ENCODE assay signal across 12 mouse cellular contexts in genomic region chr16:21625784-21626634, GRCm38 (mm10).
A peak's percentile ranks its signal among the peaks of the same experiment; 100 is the strongest.
DNase-seq lines count a peak whose midpoint lies in the region; ATAC-seq lines count a peak whose summit lies in the region.
"Had no signal": no experiment of that assay in that cellular context is flagged by ENCODE, and none has a peak within 500 bp of the region (broad histone marks: within the 10 kb centered on the region; RNA-seq: fewer than 3 reads in every experiment).

No protein-coding gene starts in this region.

- H3K9me3 ChIP-seq in kidney, embryonic 14.5 days (ENCODE audit: control insufficient read depth, low read length) = no peaks in the 10 kb centered on the region
- H3K9me3 ChIP-seq in embryonic facial prominence, embryonic 10.5 days = no peaks in the 10 kb centered on the region
- no peaks in the 10 kb centered on the region for H3K9me3 ChIP-seq in midbrain, embryonic 13.5 days
- H3K9me3 ChIP-seq: embryonic facial prominence, embryonic 15.5 days; midbrain, embryonic 12.5 days had no signal

- no peaks in the 10 kb centered on the region for H3K27me3 ChIP-seq in kidney, embryonic 14.5 days (ENCODE audit: control insufficient read depth, insufficient read depth, low read length)
- no peaks in the 10 kb centered on the region for H3K27me3 ChIP-seq in embryonic facial prominence, embryonic 10.5 days (replicated peaks; ENCODE audit: low read depth, poor library complexity, severe bottlenecking)
- no peaks in the 10 kb centered on the region for H3K27me3 ChIP-seq in midbrain, embryonic 13.5 days
- H3K27me3 ChIP-seq: embryonic facial prominence, embryonic 15.5 days; midbrain, embryonic 12.5 days had no signal

- no peak overlapping the region for H3K9ac ChIP-seq in kidney, embryonic 14.5 days (ENCODE audit: low read depth, low read length)
- H3K9ac ChIP-seq in midbrain, embryonic 13.5 days (replicated peaks) = no peak overlapping the region
- H3K9ac ChIP-seq: embryonic facial prominence, embryonic 15.5 days; midbrain, embryonic 12.5 days had no signal

- no peaks in the 10 kb centered on the region for H3K4me1 ChIP-seq in kidney, embryonic 14.5 days (ENCODE audit: control insufficient read depth, insufficient read depth, low read length)
- H3K4me1 ChIP-seq in embryonic facial prominence, embryonic 10.5 days = peaks cover 25% of the 10 kb centered on the region
- peaks cover 20% of the 10 kb centered on the region for H3K4me1 ChIP-seq in midbrain, embryonic 13.5 days (replicated peaks)

- DNase-seq in kidney, adult 9 months = no peak
- peak; percentile 79 for DNase-seq in Muller cell, postnatal 12 days (ENCODE audit: inconsistent ontology term)
- DNase-seq in embryonic facial prominence, embryonic 10.5 days (ENCODE audit: low spot score) = peak; percentile 39
- DNase-seq in gastrocnemius, adult 18-20 months (ENCODE audit: low spot score) = no peak
- no peak for DNase-seq in spleen, postnatal 4 days (ENCODE audit: low spot score in 2 of 2)
- DNase-seq in embryo, embryonic 10 days (ENCODE audit: low spot score) = no peak
- DNase-seq: gastrocnemius, postnatal 10 days; kidney, adult 2 months had no signal

- H3K36me3 ChIP-seq in kidney, embryonic 14.5 days (ENCODE audit: control insufficient read depth, insufficient read depth, low read length) = no peaks in the 10 kb centered on the region
- no peaks in the 10 kb centered on the region for H3K36me3 ChIP-seq in embryonic facial prominence, embryonic 10.5 days (replicated peaks)
- no peaks in the 10 kb centered on the region for H3K36me3 ChIP-seq in midbrain, embryonic 13.5 days
- H3K36me3 ChIP-seq: embryonic facial prominence, embryonic 15.5 days; midbrain, embryonic 12.5 days had no signal

- WGBS in kidney, embryonic 14.5 days = 49% methylated on average over 6 of the region's 6 CpGs
- WGBS in embryonic facial prominence, embryonic 10.5 days = 76% methylated on average over 6 of the region's 6 CpGs
- 57% methylated on average over 6 of the region's 6 CpGs for WGBS in midbrain, embryonic 13.5 days

- H3K4me3 ChIP-seq in kidney, embryonic 14.5 days (ENCODE audit: low read length) = no peak overlapping the region
- no peak overlapping the region for H3K4me3 ChIP-seq in embryonic facial prominence, embryonic 10.5 days
- no peak overlapping the region for H3K4me3 ChIP-seq in midbrain, embryonic 13.5 days (replicated peaks)
- H3K4me3 ChIP-seq: embryonic facial prominence, embryonic 15.5 days; midbrain, embryonic 12.5 days had no signal

- no peak overlapping the region for H3K4me2 ChIP-seq in kidney, embryonic 14.5 days (replicated peaks; ENCODE audit: low read depth, low read length)
- H3K4me2 ChIP-seq in midbrain, embryonic 13.5 days (replicated peaks) = no peak overlapping the region
- H3K4me2 ChIP-seq: embryonic facial prominence, embryonic 15.5 days; midbrain, embryonic 12.5 days had no signal

- peak; percentile 75; the same call in 1 of the 2 replicates for ATAC-seq in kidney, embryonic 14.5 days (ENCODE audit: low FRiP score, low TSS enrichment)
- ATAC-seq in midbrain, embryonic 13.5 days = no peak

- H3K27ac ChIP-seq in kidney, embryonic 14.5 days (ENCODE audit: low read depth, low read length) = no peak overlapping the region
- no peak overlapping the region for H3K27ac ChIP-seq in embryonic facial prominence, embryonic 10.5 days (replicated peaks)
- peak overlapping the region; percentile 16; the same call in 1 of the 2 replicates for H3K27ac ChIP-seq in midbrain, embryonic 13.5 days
- H3K27ac ChIP-seq: embryonic facial prominence, embryonic 15.5 days; midbrain, embryonic 12.5 days had no signal

Comparison
In these comparisons a context has a peak if more than half of its experiments do, and no peak if none do; other contexts are left out.
1. DNase-seq: peak in Muller cell, postnatal 12 days (single experiment) and embryonic facial prominence, embryonic 10.5 days (single experiment); none in kidney, adult 9 months (single experiment), gastrocnemius, adult 18-20 months (single experiment), spleen, postnatal 4 days (0 of 2) and embryo, embryonic 10 days (single experiment).